Mouse (Mus musculus): ENCODE measurements around the gene Arhgef19. TPM values are rescaled to one million over a fixed set of nuclear protein-coding genes. Genes with fewer than 3 reads are reported as not detected.

The Arhgef19 gene
- polyA plus RNA-seq, 1 experiment from 2014 or later = 9.6 TPM

DNA sequence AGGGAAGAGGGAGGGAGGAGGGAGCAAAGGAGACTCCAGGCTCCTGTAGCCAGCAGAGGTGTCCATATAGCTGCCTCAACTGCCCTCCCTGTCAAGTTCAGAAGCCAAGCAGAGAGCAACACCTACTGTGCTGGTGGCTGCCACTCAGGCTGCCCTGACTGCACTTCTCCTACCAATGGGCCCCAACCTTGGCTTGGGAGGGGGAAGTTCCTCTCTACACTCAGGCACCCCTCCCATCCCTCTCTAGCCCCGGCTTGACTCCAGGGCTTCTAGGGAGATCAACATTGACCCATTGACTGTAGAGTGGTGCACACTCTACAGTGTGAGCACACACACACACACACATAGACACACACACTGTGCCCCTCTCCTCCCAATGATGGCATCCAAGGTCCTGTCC is 42.3 kb downstream of the Arhgef19 start:
- 26% methylated on average over 1 of the region's 1 CpGs for WGBS
- Histone ChIP-seq H3K4me1 (peaks cover 85% of the 10 kb centered on the region), H3K4me2 (0 out of 2 replicates have a peak overlapping the region, but pooled peaks have one; percentile 17), H3K27ac (peak overlapping the region; percentile 75), H3K27me3 (peaks cover 1% of the 10 kb centered on the region), H3K36me3 (no peaks in the 10 kb centered on the region), H3K4me3 (replicated peaks) (no peak overlapping the region), H3K9ac (no peak overlapping the region), H3K9me3 (replicated peaks) (no peaks in the 10 kb centered on the region)
- peak; percentile 24 for ATAC-seq (replicated peaks; ENCODE audit: low FRiP score)

DNA sequence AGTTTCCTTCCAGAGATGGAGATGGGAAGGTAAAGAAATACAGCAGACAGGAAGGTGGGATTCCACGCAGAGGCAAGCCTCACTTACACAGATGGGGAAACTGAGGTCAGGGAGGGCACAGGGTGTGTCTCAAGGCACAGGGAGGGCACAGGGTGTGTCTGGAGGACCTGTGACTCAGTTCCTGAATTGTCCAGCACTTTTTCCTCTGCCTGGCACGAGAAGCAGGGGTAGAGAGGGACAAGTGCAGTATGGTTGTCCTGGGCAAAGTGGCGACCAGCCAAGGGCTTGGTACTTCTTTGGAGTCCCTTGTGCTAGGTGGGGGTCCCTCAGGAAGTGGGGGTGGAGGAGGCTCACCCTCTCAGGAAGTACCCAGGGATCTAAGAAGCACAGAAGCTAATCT is 42.8 kb downstream of the Arhgef19 start:
- peaks cover 6% of the 10 kb centered on the region for H3K27me3 ChIP-seq
- peaks cover 86% of the 10 kb centered on the region for H3K4me1 ChIP-seq
- H3K4me3 ChIP-seq (replicated peaks) = no peak overlapping the region
- H3K4me2 ChIP-seq = no peak overlapping the region
- no peak overlapping the region for H3K9ac ChIP-seq
- no peaks in the 10 kb centered on the region for H3K36me3 ChIP-seq
- ATAC-seq (replicated peaks; ENCODE audit: low FRiP score) = no peak
- 62% methylated on average over 3 of the region's 3 CpGs for WGBS
- H3K9me3 ChIP-seq (replicated peaks) = no peaks in the 10 kb centered on the region
- peak overlapping the region; percentile 75 for H3K27ac ChIP-seq

DNA sequence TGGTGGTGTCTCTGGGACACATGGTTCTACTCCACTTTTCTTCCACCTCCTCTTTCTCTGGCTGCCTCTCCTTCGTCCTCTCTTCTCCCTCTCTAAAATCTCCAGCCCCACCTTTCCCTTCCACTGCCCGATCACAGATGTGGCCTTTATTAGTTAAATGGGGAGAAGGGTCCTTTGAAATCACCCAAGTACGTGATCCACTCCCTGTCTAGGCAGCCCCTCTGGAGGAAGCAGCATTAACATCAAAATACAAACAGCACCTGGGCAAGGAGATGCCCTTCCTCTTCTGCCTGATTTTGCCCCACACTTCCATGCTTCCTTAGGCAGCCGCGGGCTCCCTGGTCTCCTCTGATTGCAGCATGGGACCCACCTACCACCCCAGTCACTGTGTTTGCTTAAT is 43.3 kb downstream of the Arhgef19 start:
- Histone ChIP-seq H3K27me3 (peaks cover 10% of the 10 kb centered on the region), H3K27ac (peak overlapping the region; percentile 75; the same call in 1 of the 2 replicates), H3K4me1 (peaks cover 86% of the 10 kb centered on the region), H3K4me2 (no peak overlapping the region), H3K9me3 (replicated peaks) (no peaks in the 10 kb centered on the region), H3K4me3 (replicated peaks) (no peak overlapping the region), H3K9ac (no peak overlapping the region), H3K36me3 (no peaks in the 10 kb centered on the region)
- no peak for ATAC-seq (replicated peaks; ENCODE audit: low FRiP score)
- WGBS = 57% methylated on average over 5 of the region's 5 CpGs

DNA sequence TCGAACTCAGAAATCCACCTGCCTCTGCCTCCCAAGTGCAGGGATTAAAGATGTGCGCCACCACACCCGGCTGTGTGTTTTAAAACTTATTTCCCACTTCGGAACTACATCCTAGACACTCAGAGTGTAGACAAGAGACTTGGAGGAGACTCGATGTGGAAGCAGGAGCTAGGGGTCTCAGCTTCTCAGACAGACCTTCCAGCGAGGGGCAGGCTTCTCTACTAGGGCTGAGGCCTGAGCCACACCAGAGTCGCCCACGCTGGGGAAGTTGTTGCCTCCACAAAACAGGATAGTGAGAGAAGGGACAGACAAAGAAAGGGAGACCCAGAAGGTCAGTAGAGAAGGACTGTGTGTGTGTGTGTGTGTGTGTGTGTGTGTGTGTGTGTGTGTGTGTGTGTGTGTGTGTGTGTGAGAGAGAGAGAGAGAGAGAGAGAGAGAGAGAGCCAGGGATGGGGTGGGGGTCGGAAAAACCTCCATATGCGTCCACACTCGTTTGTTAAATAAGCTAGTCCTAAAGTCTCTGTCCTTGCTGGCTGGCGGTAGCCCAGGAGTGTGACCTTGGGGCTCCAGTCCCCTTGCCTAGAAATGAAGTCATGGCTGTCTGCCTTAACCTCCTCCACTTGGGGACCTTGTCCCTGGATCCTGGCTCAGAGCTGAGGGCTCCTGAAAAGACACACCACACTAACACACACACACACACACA is 44.0 kb downstream of the Arhgef19 start:
- no peak overlapping the region for H3K4me3 ChIP-seq (replicated peaks)
- H3K9ac ChIP-seq = no peak overlapping the region
- ATAC-seq (replicated peaks; ENCODE audit: low FRiP score) = no peak
- no peaks in the 10 kb centered on the region for H3K36me3 ChIP-seq
- H3K9me3 ChIP-seq (replicated peaks) = no peaks in the 10 kb centered on the region
- H3K4me2 ChIP-seq = no peak overlapping the region
- no peak overlapping the region for H3K27ac ChIP-seq
- WGBS = 60% methylated on average over 11 of the region's 12 CpGs
- peaks cover 86% of the 10 kb centered on the region for H3K4me1 ChIP-seq
- H3K27me3 ChIP-seq = peaks cover 17% of the 10 kb centered on the region

DNA sequence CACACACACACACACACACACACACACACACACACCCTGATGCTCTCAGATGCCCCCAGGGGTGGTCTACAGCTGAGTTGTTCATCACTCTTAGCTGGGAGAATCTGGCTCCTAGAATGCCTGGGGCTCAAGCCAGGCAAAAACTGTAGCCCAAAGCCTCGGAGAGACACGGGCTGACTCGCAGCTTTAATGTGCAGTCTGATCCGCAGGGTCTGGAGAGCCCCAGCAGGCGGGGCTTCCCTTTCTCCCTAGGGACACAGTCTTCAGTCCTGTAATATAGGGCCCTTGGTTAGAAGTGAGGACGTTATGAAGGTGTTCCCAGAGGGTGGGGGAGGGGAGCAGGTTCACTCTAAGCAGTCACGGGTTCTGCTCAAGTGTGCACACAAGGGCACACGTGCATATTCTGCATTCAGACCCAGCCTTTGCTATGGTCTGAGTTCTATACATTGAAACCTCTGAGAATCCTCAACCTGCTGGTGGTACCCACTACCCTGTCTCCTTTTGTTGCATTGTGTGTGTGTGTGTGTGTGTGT is 44.6 kb downstream of the Arhgef19 start:
- no peaks in the 10 kb centered on the region for H3K9me3 ChIP-seq (replicated peaks)
- 20% methylated on average over 8 of the region's 8 CpGs for WGBS
- H3K27ac ChIP-seq = no peak overlapping the region
- no peak overlapping the region for H3K4me2 ChIP-seq
- H3K27me3 ChIP-seq = peaks cover 21% of the 10 kb centered on the region
- no peak overlapping the region for H3K4me3 ChIP-seq (replicated peaks)
- H3K36me3 ChIP-seq = no peaks in the 10 kb centered on the region
- no peak for ATAC-seq (replicated peaks; ENCODE audit: low FRiP score)
- H3K4me1 ChIP-seq = peaks cover 81% of the 10 kb centered on the region
- H3K9ac ChIP-seq = no peak overlapping the region

DNA sequence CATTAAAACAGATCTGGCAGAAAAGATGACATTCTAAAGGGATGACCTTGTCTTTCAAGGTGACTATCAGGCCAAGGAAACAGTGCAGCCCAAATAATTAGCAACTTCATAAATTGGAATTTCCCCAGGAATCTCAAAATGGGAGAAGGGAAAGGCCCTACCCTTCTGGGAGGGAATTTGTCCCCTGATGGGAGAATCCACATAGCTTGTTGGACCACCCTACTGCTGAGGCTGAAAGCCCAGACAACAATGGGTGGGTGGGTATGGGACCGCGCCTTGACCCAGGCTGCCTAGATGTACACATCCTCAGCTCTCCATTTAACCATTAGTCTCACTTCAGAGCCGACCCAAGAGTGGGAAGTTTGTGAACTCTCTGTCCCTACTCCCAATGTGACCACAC is 45.2 kb downstream of the Arhgef19 start:
- Histone ChIP-seq H3K4me1 (peaks cover 76% of the 10 kb centered on the region), H3K9ac (no peak overlapping the region), H3K36me3 (no peaks in the 10 kb centered on the region), H3K4me3 (replicated peaks) (no peak overlapping the region), H3K27ac (no peak overlapping the region), H3K4me2 (no peak overlapping the region), H3K9me3 (replicated peaks) (no peaks in the 10 kb centered on the region), H3K27me3 (peaks cover 24% of the 10 kb centered on the region)
- ATAC-seq (replicated peaks; ENCODE audit: low FRiP score) = no peak
- 75% methylated on average over 3 of the region's 3 CpGs for WGBS

DNA sequence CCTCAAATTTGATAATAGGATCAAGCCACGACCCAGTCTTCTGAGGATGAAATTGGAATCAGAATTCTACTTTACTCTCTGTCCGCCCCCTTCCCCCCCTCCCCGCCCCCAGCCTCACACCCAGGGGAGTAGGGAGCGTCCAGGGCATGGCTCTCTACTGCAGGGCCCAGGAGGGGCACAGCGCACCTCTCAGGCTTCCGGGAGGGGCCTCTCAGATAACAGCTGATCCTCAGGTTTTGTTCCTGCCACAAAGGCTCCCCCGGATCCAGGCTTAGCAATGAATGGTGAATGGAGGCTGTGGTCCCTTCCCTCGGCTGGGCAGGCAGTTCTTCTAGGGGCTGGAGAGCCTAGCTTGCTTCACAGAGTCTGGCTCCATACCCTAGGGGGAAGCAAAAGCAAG is 45.8 kb downstream of the Arhgef19 start:
- Histone ChIP-seq H3K27ac (no peak overlapping the region), H3K4me1 (peaks cover 73% of the 10 kb centered on the region)

DNA sequence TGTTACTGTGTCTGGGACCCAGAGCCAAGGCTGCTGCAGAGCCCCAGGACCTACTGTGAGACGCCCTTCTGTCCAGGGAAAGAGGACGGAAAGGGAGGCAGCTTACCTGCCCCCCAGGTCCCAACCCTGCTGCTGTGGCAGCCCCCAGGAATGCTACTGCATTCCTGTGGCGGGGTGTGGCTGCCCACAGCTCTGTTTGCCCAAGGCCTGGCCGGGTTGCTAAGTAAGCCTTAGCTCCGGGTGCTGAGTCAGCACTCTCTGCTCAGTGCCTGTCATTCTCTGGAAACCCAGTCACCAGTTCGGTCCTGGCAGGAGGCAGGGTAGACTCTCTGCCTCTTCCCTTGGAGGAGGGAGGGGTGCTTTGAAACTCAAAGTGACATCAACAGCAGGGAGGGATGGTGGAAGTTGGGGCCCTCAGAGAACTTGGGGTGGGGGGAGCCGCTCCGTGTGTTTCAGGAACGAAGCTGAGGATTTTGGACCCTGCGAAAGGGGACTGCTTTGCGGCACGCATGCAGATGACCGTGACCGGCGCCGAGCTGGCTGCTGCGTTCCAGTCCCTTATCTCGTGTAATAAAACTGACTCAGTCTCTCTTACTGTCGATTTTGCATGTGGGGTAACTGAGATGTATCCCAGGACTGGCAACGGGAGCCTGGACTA is 47.7 kb downstream of the Arhgef19 start:
- H3K27ac ChIP-seq = peak overlapping the region; percentile 51; the same call in 1 of the 2 replicates
- H3K4me3 ChIP-seq (replicated peaks) = peak overlapping the region; percentile 3; the same call in 1 of the 2 replicates
- H3K4me1 ChIP-seq = peaks cover 64% of the 10 kb centered on the region
- H3K9me3 ChIP-seq (replicated peaks) = no peaks in the 10 kb centered on the region
- peaks cover 38% of the 10 kb centered on the region for H3K27me3 ChIP-seq
- ATAC-seq (replicated peaks; ENCODE audit: low FRiP score) = peak; percentile 55
- H3K36me3 ChIP-seq = no peaks in the 10 kb centered on the region
- WGBS = 8% methylated on average over 20 of the region's 20 CpGs
- H3K4me2 ChIP-seq = peak overlapping the region; percentile 49
- no peak overlapping the region; the same call in 1 of the 2 replicates for H3K9ac ChIP-seq

More for the DNA sequence above, 45.8 kb downstream of the Arhgef19 start:
- H3K27me3 ChIP-seq = peaks cover 27% of the 10 kb centered on the region
- WGBS = 29% methylated on average over 8 of the region's 8 CpGs
- H3K4me3 ChIP-seq (replicated peaks) = no peak overlapping the region
- no peak overlapping the region for H3K9ac ChIP-seq
- no peaks in the 10 kb centered on the region for H3K9me3 ChIP-seq (replicated peaks)
- H3K4me2 ChIP-seq = no peak overlapping the region
- ATAC-seq (replicated peaks; ENCODE audit: low FRiP score) = no peak
- no peaks in the 10 kb centered on the region for H3K36me3 ChIP-seq

DNA sequence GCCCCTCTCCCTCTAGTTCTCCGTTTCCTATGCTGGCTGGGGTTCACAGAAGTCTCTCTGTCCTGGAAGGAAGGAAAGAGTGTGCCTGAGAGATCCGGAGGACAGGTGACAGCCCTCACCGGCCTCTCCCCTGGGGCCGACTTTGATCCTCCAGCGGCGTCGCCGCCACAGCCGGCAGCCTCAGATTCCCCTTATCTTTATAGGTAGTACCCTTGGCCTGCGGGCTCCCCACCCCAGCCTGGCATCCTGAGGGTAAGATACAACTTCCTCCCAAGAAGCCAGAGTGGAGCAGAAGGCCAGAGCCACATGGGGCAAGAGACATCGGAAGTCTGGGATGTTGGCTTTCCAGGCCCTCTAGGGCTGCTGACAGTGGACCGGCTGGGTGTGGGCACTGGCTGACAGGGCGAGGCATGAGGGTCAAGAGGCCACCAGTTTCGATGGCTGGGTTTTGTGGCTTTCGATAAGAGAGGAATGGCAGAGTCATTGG is 48.3 kb downstream of the Arhgef19 start:
- no peak for ATAC-seq (replicated peaks; ENCODE audit: low FRiP score)
- Histone ChIP-seq H3K27ac (peak overlapping the region; percentile 51; the same call in 1 of the 2 replicates), H3K4me2 (peak overlapping the region; percentile 49)

DNA sequence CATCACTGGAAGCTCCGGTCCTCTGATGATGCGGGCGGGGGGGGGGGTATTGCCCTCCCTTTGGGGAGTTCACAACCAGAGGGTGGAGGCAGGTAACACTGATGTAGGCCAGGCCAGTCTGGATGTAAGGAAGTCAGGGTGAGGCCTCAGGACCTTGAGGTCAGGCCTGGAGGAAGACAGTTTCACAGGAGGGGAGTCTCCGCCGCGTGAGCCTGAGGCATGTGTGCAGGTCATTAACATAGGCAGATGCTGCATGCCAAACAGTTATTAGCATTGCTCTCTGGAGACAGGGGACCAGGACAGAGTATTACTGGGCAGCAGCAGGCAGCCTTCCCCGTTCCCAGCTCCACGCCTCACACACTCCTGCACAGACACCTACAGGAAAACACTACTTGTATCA is 48.9 kb downstream of the Arhgef19 start:
- Histone ChIP-seq H3K4me1 (peaks cover 62% of the 10 kb centered on the region), H3K4me2 (no peak overlapping the region), H3K9me3 (replicated peaks) (no peaks in the 10 kb centered on the region), H3K9ac (no peak overlapping the region), H3K27ac (no peak overlapping the region), H3K27me3 (peaks cover 50% of the 10 kb centered on the region), H3K36me3 (no peaks in the 10 kb centered on the region), H3K4me3 (replicated peaks) (no peak overlapping the region)
- whole genome bisulfite sequencing = 47% methylated on average over 8 of the region's 8 CpGs
- no peak for ATAC-seq (replicated peaks; ENCODE audit: low FRiP score)

More for the DNA sequence above, 48.3 kb downstream of the Arhgef19 start:
- peaks cover 44% of the 10 kb centered on the region for H3K27me3 ChIP-seq
- H3K36me3 ChIP-seq = no peaks in the 10 kb centered on the region
- H3K9ac ChIP-seq = no peak overlapping the region
- no peaks in the 10 kb centered on the region for H3K9me3 ChIP-seq (replicated peaks)
- H3K4me1 ChIP-seq = peaks cover 63% of the 10 kb centered on the region
- H3K4me3 ChIP-seq (replicated peaks) = peak overlapping the region; percentile 3; the same call in 1 of the 2 replicates
- 11% methylated on average over 15 of the region's 15 CpGs for WGBS

DNA sequence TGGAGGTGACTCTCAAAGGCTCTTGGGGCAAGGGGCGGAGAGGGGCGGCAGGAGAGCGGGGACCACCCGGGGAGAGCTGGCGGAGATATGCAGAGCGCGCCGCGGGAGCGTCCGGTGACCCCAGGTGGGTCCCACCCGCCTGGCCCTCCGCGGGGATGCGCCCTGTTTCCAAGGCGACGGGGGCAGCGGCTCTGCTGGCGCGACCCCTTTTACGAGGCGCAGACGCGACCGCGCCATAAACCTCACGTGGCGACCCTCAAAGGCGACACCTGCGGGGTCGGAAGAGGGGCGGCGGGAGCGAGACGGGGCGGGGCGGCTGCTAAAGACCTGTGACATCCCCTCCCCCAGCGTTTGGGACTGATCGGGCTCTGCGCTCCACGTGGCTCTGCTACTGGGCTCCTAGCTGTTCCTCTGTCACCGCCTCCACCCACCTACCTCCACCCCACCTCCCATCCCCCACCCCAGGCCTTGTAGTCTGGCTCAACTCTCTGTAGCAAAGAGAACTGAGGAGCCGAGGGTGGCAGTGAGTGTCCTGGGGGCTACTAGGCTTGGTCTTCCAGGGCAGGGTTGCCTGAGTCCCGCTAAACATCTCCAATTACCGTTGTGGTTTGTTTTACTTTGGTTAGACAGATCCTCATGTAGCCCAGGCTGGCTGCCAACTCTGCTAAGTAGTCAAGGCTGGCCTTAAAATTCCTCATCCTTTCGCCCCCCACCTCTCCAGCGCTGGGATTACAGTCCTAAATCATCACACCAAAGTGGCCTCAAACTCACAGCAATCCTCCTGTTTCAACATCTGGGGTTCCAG is 52.5 kb downstream of the Arhgef19 start:
- Histone ChIP-seq H3K9me3 (replicated peaks) (no peaks in the 10 kb centered on the region), H3K27ac (no peak overlapping the region), H3K27me3 (peaks cover 58% of the 10 kb centered on the region), H3K4me1 (peaks cover 55% of the 10 kb centered on the region), H3K4me2 (peak overlapping the region; percentile 85), H3K36me3 (no peaks in the 10 kb centered on the region), H3K4me3 (replicated peaks) (peak overlapping the region; percentile 43), H3K9ac (peak overlapping the region; percentile 31; the same call in 1 of the 2 replicates)
- 3% methylated on average over 47 of the region's 47 CpGs for WGBS
- ATAC-seq (replicated peaks; ENCODE audit: low FRiP score) = 0 out of 2 replicates have a peak, but pooled peaks have one; percentile 14

All from kidney, embryonic 15.5 days (tissue).